ENCODE assay signal across 11 mouse cellular contexts in genomic region chr7:29785888-29786287, GRCm38 (mm10). TPM values are rescaled to one million over a fixed set of nuclear protein-coding genes. Genes with fewer than 3 reads are reported as not detected.
A peak's percentile ranks its signal among the peaks of the same experiment; 100 is the strongest.
DNase-seq lines count a peak whose midpoint lies in the region; ATAC-seq lines count a peak whose summit lies in the region.
"Had no signal": no experiment of that assay in that cellular context is flagged by ENCODE, and none has a peak within 500 bp of the region (broad histone marks: within the 10 kb centered on the region; RNA-seq: fewer than 3 reads in every experiment).

No protein-coding gene starts in this region.

- H3K4me1 ChIP-seq in heart, embryonic 16.5 days (ENCODE audit: control insufficient read depth, insufficient read depth, low read length): peaks cover 12% of the 10 kb centered on the region
- peaks cover 22% of the 10 kb centered on the region for H3K4me1 ChIP-seq in embryonic facial prominence, embryonic 10.5 days
- H3K4me1 ChIP-seq in hindbrain, embryonic 12.5 days: peaks cover 18% of the 10 kb centered on the region
- peaks cover 28% of the 10 kb centered on the region for H3K4me1 ChIP-seq in midbrain, embryonic 13.5 days (replicated peaks)

- no peak overlapping the region for H3K27ac ChIP-seq in heart, embryonic 16.5 days (ENCODE audit: low read length)
- H3K27ac ChIP-seq in embryonic facial prominence, embryonic 10.5 days (replicated peaks): no peak overlapping the region
- no peak overlapping the region for H3K27ac ChIP-seq in hindbrain, embryonic 12.5 days
- H3K27ac ChIP-seq in midbrain, embryonic 13.5 days: no peak overlapping the region

- WGBS in heart, embryonic 16.5 days: 75% methylated on average over 5 of the region's 5 CpGs
- WGBS in embryonic facial prominence, embryonic 10.5 days: 84% methylated on average over 5 of the region's 5 CpGs
- WGBS in hindbrain, embryonic 12.5 days: 85% methylated on average over 5 of the region's 5 CpGs
- WGBS in midbrain, embryonic 13.5 days: 79% methylated on average over 5 of the region's 5 CpGs

- H3K27me3 ChIP-seq in heart, embryonic 16.5 days (ENCODE audit: control insufficient read depth, insufficient read depth, low read length): no peaks in the 10 kb centered on the region
- no peaks in the 10 kb centered on the region for H3K27me3 ChIP-seq in embryonic facial prominence, embryonic 10.5 days (replicated peaks; ENCODE audit: low read depth, poor library complexity, severe bottlenecking)
- no peaks in the 10 kb centered on the region for H3K27me3 ChIP-seq in hindbrain, embryonic 12.5 days
- no peaks in the 10 kb centered on the region for H3K27me3 ChIP-seq in midbrain, embryonic 13.5 days

- DNase-seq in heart, postnatal 10 days: no peak
- DNase-seq in embryonic facial prominence, embryonic 10.5 days (ENCODE audit: low spot score): no peak
- DNase-seq in spleen, adult 18-20 months: no peak
- no peak for DNase-seq in gastrocnemius, postnatal 10 days
- no peak for DNase-seq in cerebellum, postnatal 36 days
- DNase-seq: lung, postnatal 4 days had no signal

- peak overlapping the region; percentile 82 for H3K4me2 ChIP-seq in heart, embryonic 16.5 days (ENCODE audit: low read depth, low read length)
- H3K4me2 ChIP-seq in hindbrain, embryonic 12.5 days (replicated peaks): peak overlapping the region; percentile 72
- peak overlapping the region; percentile 75 for H3K4me2 ChIP-seq in midbrain, embryonic 13.5 days (replicated peaks)

- peaks cover 41% of the 10 kb centered on the region for H3K36me3 ChIP-seq in heart, embryonic 16.5 days (ENCODE audit: control insufficient read depth, insufficient read depth)
- peaks cover 45% of the 10 kb centered on the region for H3K36me3 ChIP-seq in embryonic facial prominence, embryonic 10.5 days (replicated peaks)
- peaks cover 40% of the 10 kb centered on the region for H3K36me3 ChIP-seq in hindbrain, embryonic 12.5 days
- peaks cover 36% of the 10 kb centered on the region for H3K36me3 ChIP-seq in midbrain, embryonic 13.5 days

- no peaks in the 10 kb centered on the region for H3K9me3 ChIP-seq in heart, embryonic 16.5 days (replicated peaks; ENCODE audit: control insufficient read depth, low read length)
- peaks cover 4% of the 10 kb centered on the region; the same call in 1 of the 2 replicates for H3K9me3 ChIP-seq in embryonic facial prominence, embryonic 10.5 days
- H3K9me3 ChIP-seq in hindbrain, embryonic 12.5 days (replicated peaks): no peaks in the 10 kb centered on the region
- H3K9me3 ChIP-seq in midbrain, embryonic 13.5 days: no peaks in the 10 kb centered on the region
- H3K9me3 ChIP-seq: G1E had no signal

- intact Hi-C loops in heart, postnatal 10 days (cut with DNase I): loop anchor here (10.0 kb wide), 1 partner anchor 379 kb away; the partner anchor contains the start of gene Zfp146

- peak overlapping the region; percentile 93 for H3K4me3 ChIP-seq in heart, embryonic 16.5 days (ENCODE audit: low read length)
- peak overlapping the region; percentile 81 for H3K4me3 ChIP-seq in embryonic facial prominence, embryonic 10.5 days
- H3K4me3 ChIP-seq in hindbrain, embryonic 12.5 days: peak overlapping the region; percentile 80
- H3K4me3 ChIP-seq in midbrain, embryonic 13.5 days (replicated peaks): peak overlapping the region; percentile 74

- H3K9ac ChIP-seq in heart, embryonic 16.5 days (ENCODE audit: low read length): peak overlapping the region; percentile 96
- peak overlapping the region; percentile 65; the same call in 1 of the 2 replicates for H3K9ac ChIP-seq in hindbrain, embryonic 12.5 days
- peak overlapping the region; percentile 84 for H3K9ac ChIP-seq in midbrain, embryonic 13.5 days (replicated peaks)

- ATAC-seq in heart, embryonic 16.5 days (replicated peaks; ENCODE audit: extremely low read depth, insufficient read depth, low FRiP score): no peak
- ATAC-seq in hindbrain, embryonic 12.5 days (ENCODE audit: low FRiP score): no peak
- no peak for ATAC-seq in midbrain, embryonic 13.5 days

RNA-seq across cellular contexts. Expression of gene Zfp30, which starts 2.1 kb away (rescaled TPM):
- 6.2 and 6.9 TPM in 2 replicates for polyA plus RNA-seq in heart, embryonic 16.5 days (2015; fragmentation: Nextera tagmentation; extraction: Ambion mirVana)
- total RNA-seq in heart, postnatal 10 days (2021): 1 to 10 TPM; 7.3 to 7.9 TPM
- polyA plus RNA-seq in embryonic facial prominence, embryonic 10.5 days (2016; fragmentation: Nextera tagmentation; extraction: Ambion mirVana): 6.3 and 7.0 TPM in 2 replicates
- polyA plus RNA-seq in hindbrain, embryonic 12.5 days (2016; fragmentation: Nextera tagmentation; extraction: Ambion mirVana): 10.3 and 10.9 TPM in 2 replicates
- 14.2 and 14.9 TPM in 2 replicates for polyA plus RNA-seq in midbrain, embryonic 13.5 days (2015; fragmentation: Nextera tagmentation; extraction: Ambion mirVana)
- total RNA-seq in gastrocnemius, postnatal 10 days (2021): 1 to 10 TPM; 3.5 to 5.0 TPM

RNA-seq across cellular contexts. Expression of gene Zfp84, which starts 17.5 kb away (rescaled TPM):
- polyA plus RNA-seq in heart, embryonic 16.5 days (2015; fragmentation: Nextera tagmentation; extraction: Ambion mirVana): 8.9 and 9.8 TPM in 2 replicates
- 10 to 100 TPM; 12.0 to 14.6 TPM for total RNA-seq in heart, postnatal 10 days (2021)
- polyA plus RNA-seq in embryonic facial prominence, embryonic 10.5 days (2016; fragmentation: Nextera tagmentation; extraction: Ambion mirVana): 12.4 and 12.6 TPM in 2 replicates
- polyA plus RNA-seq in hindbrain, embryonic 12.5 days (2016; fragmentation: Nextera tagmentation; extraction: Ambion mirVana): 17.9 and 19.6 TPM in 2 replicates
- 17.7 and 19.0 TPM in 2 replicates for polyA plus RNA-seq in midbrain, embryonic 13.5 days (2015; fragmentation: Nextera tagmentation; extraction: Ambion mirVana)
- total RNA-seq in gastrocnemius, postnatal 10 days (2021): 10 to 100 TPM in 1 of 2 experiments, 1 to 10 TPM in 1; 9.3 to 11.2 TPM

RNA-seq across cellular contexts. Expression of gene Zfp790, which starts 30.0 kb away (rescaled TPM):
- polyA plus RNA-seq in heart, embryonic 16.5 days (2015; fragmentation: Nextera tagmentation; extraction: Ambion mirVana): 12.6 and 12.9 TPM in 2 replicates
- total RNA-seq in heart, postnatal 10 days (2021): 10 to 100 TPM; 12.0 to 14.1 TPM
- 15.9 and 16.4 TPM in 2 replicates for polyA plus RNA-seq in embryonic facial prominence, embryonic 10.5 days (2016; fragmentation: Nextera tagmentation; extraction: Ambion mirVana)
- 26.3 and 27.2 TPM in 2 replicates for polyA plus RNA-seq in hindbrain, embryonic 12.5 days (2016; fragmentation: Nextera tagmentation; extraction: Ambion mirVana)
- polyA plus RNA-seq in midbrain, embryonic 13.5 days (2015; fragmentation: Nextera tagmentation; extraction: Ambion mirVana): 29.7 and 29.9 TPM in 2 replicates
- 10 to 100 TPM in 1 of 2 experiments, 1 to 10 TPM in 1; 9.6 to 10.9 TPM for total RNA-seq in gastrocnemius, postnatal 10 days (2021)

RNA-seq across cellular contexts. Expression of gene Catsperg2, which starts 59.1 kb away (rescaled TPM):
- polyA plus RNA-seq in heart, embryonic 16.5 days (2015; fragmentation: Nextera tagmentation; extraction: Ambion mirVana): not detected in 2 replicates
- not detected for total RNA-seq in heart, postnatal 10 days (2021)
- not detected in 2 replicates for polyA plus RNA-seq in embryonic facial prominence, embryonic 10.5 days (2016; fragmentation: Nextera tagmentation; extraction: Ambion mirVana)
- 0.09 and 0.23 TPM in 2 replicates for polyA plus RNA-seq in hindbrain, embryonic 12.5 days (2016; fragmentation: Nextera tagmentation; extraction: Ambion mirVana)
- 0.32 and 0.59 TPM in 2 replicates for polyA plus RNA-seq in midbrain, embryonic 13.5 days (2015; fragmentation: Nextera tagmentation; extraction: Ambion mirVana)
- total RNA-seq in gastrocnemius, postnatal 10 days (2021): not detected
- total RNA-seq: gastrocnemius, adult 8-10 months had no signal
